Mouse (Mus musculus): ENCODE data around the gene Acbd3.

DNA sequence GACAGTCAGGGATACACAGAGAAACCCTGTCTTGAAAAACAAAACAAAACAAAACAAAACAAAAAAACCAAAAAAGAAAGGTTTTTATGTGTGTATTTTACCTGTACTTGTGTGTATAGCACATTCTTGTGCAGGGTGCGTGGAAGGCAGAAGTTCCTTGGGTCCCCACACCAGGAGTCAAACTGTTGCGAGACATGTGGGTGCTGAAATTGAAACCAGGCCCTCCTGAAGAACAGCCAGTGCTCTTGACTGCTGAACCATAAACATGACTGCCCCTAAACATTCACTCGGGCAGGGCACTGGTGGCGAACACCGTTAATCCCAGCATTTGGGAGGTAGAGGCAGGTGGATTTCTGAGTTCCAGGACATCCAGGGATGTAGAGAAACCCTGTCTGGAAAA lies 74.2 kb downstream of the Acbd3 start:
- TF ChIP-seq JUN (IDR thresholded peaks at IDR 0.05; ENCODE audit: insufficient read depth, low read depth, low read length) (no peak), RCOR1 (conservative IDR thresholded peaks at IDR 0.05; ENCODE audit: low read depth, low read length) (no peak)
